Mouse (Mus musculus) heart, embryonic 10.5 days (tissue): Measurements from ENCODE around the gene Gm21973. TPM values are rescaled to one million over a fixed set of nuclear protein-coding genes. Genes with fewer than 3 reads are reported as not detected.

Experiments used
- DNase-seq: peaks from one replicate; pipeline ENCODE4 v3.0.0-alpha.2; 2017; ENCODE audit warnings: low spot score
- H3K27ac ChIP-seq: fragments of 300-500 bp; sonication (generic); 2 replicates; pipeline ENCODE4 v1.5.1; 2016; ENCODE audit warnings: mild to moderate bottlenecking
- H3K27me3 ChIP-seq: fragments of 300-500 bp; sonication (generic); 2 replicates; pipeline ENCODE4 v1.6.1; 2016; ENCODE audit warnings: mild to moderate bottlenecking; ENCODE audit not compliant: poor library complexity, insufficient read depth, severe bottlenecking
- H3K36me3 ChIP-seq: fragments of 300-500 bp; sonication (generic); 2 replicates; pipeline ENCODE4 v1.6.1; 2016; ENCODE audit warnings: mild to moderate bottlenecking, moderate library complexity
- H3K4me1 ChIP-seq: fragments of 300-500 bp; sonication (generic); 2 replicates; pipeline ENCODE4 v1.6.1; 2016; ENCODE audit warnings: mild to moderate bottlenecking
- H3K4me3 ChIP-seq: fragments of 300-500 bp; sonication (generic); 2 replicates; pipeline ENCODE4 v1.5.1; 2016; ENCODE audit warnings: mild to moderate bottlenecking, moderate library complexity
- H3K9me3 ChIP-seq: fragments of 300-500 bp; sonication (generic); 2 replicates; pipeline ENCODE4 v1.6.1; 2016; ENCODE audit warnings: mild to moderate bottlenecking, moderate library complexity
- WGBS: fragments of 180-500 bp; shearing (Covaris S2); methylation state at CpG from one replicate; pipeline ENCODE4 v1.1.7; 2016; 5-methylcytosine and 5-hydroxymethylcytosine counted together
- polyA plus RNA-seq: library from polyadenylated mRNA; unstranded; fragments of >200 nt; fragmentation: Nextera tagmentation; extraction: Ambion mirVana; gene quantifications from 2 replicates; pipeline ENCODE4 v1.2.1, GENCODE M21; 2016

Gm21973 gene
- polyA plus RNA-seq, 1 experiment from 2014 or later = not detected

GRCm38 (mm10) chr15:10347044-10347443 lies 21.9 kb downstream of the Gm21973 start:
- no peak overlapping the region for H3K27ac ChIP-seq
- DNase-seq = no peak
- H3K27me3 ChIP-seq = no peaks in the 10 kb centered on the region
- H3K4me3 ChIP-seq = no peak overlapping the region
- 86% methylated on average over 6 of the region's 6 CpGs for WGBS
- no peaks in the 10 kb centered on the region for H3K36me3 ChIP-seq
- no peaks in the 10 kb centered on the region for H3K9me3 ChIP-seq
- no peaks in the 10 kb centered on the region for H3K4me1 ChIP-seq

- Histone ChIP-seq H3K4me3 (no peak within 1 kb of the TSS), H3K4me1 (no peaks in the 10 kb centered on the region), H3K9me3 (no peaks in the 10 kb centered on the region), H3K36me3 (no peaks in the 10 kb centered on the region), H3K27me3 (no peaks in the 10 kb centered on the region), H3K27ac (no peak within 1 kb of the TSS)
- DNase-seq = no peak
- WGBS = 70% methylated on average over 9 of the region's 9 CpGs
Observed at GRCm38 (mm10) chr15:10358039-10358948, 33.1 kb downstream of the Gm21973 start, which contains the start of gene Agxt2. Gene Agxt2 (plus strand): TSS chr15:10358532.

- H3K27ac ChIP-seq = no peak overlapping the region
- whole genome bisulfite sequencing = 83% methylated on average over 2 of the region's 2 CpGs
- H3K9me3 ChIP-seq = no peaks in the 10 kb centered on the region
- no peaks in the 10 kb centered on the region for H3K27me3 ChIP-seq
- no peak for DNase-seq
- no peaks in the 10 kb centered on the region for H3K4me1 ChIP-seq
- H3K36me3 ChIP-seq = no peaks in the 10 kb centered on the region
- H3K4me3 ChIP-seq = no peak overlapping the region
Observed at GRCm38 (mm10) chr15:10366331-10366730, 41.2 kb downstream of the Gm21973 start.

- no peak overlapping the region for H3K4me3 ChIP-seq
- 27% methylated on average over 3 of the region's 3 CpGs for WGBS
- H3K4me1 ChIP-seq = peaks cover 8% of the 10 kb centered on the region
- no peaks in the 10 kb centered on the region for H3K27me3 ChIP-seq
- no peak for DNase-seq
- no peaks in the 10 kb centered on the region for H3K36me3 ChIP-seq
- no peak overlapping the region for H3K27ac ChIP-seq
- no peaks in the 10 kb centered on the region for H3K9me3 ChIP-seq
Observed at GRCm38 (mm10) chr15:10375404-10375803, 50.2 kb downstream of the Gm21973 start.

GRCm38 (mm10) chr15:10378338-10378959 lies 53.3 kb downstream of the Gm21973 start:
- Histone ChIP-seq H3K4me3 (no peak overlapping the region), H3K27ac (no peak overlapping the region), H3K9me3 (no peaks in the 10 kb centered on the region), H3K4me1 (peaks cover 8% of the 10 kb centered on the region), H3K36me3 (no peaks in the 10 kb centered on the region), H3K27me3 (no peaks in the 10 kb centered on the region)
- DNase-seq = no peak
- 85% methylated on average over 4 of the region's 4 CpGs for WGBS

GRCm38 (mm10) chr15:10379757-10380458 lies 54.7 kb downstream of the Gm21973 start:
- H3K27ac ChIP-seq = no peak overlapping the region
- no peaks in the 10 kb centered on the region for H3K9me3 ChIP-seq
- no peaks in the 10 kb centered on the region for H3K36me3 ChIP-seq
- peaks cover 8% of the 10 kb centered on the region for H3K4me1 ChIP-seq
- DNase-seq = no peak
- WGBS = 85% methylated on average over 3 of the region's 3 CpGs
- H3K27me3 ChIP-seq = no peaks in the 10 kb centered on the region
- H3K4me3 ChIP-seq = no peak overlapping the region

GRCm38 (mm10) chr15:10387263-10387662 lies 62.1 kb downstream of the Gm21973 start:
- H3K27me3 ChIP-seq = 0 out of 2 replicates have a peak, but pooled peaks cover 6% of the 10 kb centered on the region
- no peak overlapping the region for H3K4me3 ChIP-seq
- H3K4me1 ChIP-seq = peaks cover 4% of the 10 kb centered on the region; the same call in 1 of the 2 replicates
- no peaks in the 10 kb centered on the region for H3K9me3 ChIP-seq
- H3K36me3 ChIP-seq = no peaks in the 10 kb centered on the region
- WGBS = 81% methylated on average over 2 of the region's 2 CpGs
- H3K27ac ChIP-seq = no peak overlapping the region
- DNase-seq = no peak

GRCm38 (mm10) chr15:10399795-10400194 lies 74.6 kb downstream of the Gm21973 start:
- H3K4me1 ChIP-seq = no peaks in the 10 kb centered on the region
- H3K9me3 ChIP-seq = no peaks in the 10 kb centered on the region
- H3K4me3 ChIP-seq = no peak overlapping the region
- no peaks in the 10 kb centered on the region for H3K36me3 ChIP-seq
- WGBS = 72% methylated on average over 2 of the region's 2 CpGs
- no peak for DNase-seq
- no peak overlapping the region for H3K27ac ChIP-seq
- no peaks in the 10 kb centered on the region for H3K27me3 ChIP-seq

- no peaks in the 10 kb centered on the region for H3K4me1 ChIP-seq
- no peaks in the 10 kb centered on the region for H3K27me3 ChIP-seq
- 67% methylated on average over 3 of the region's 3 CpGs for WGBS
- no peak overlapping the region for H3K27ac ChIP-seq
- DNase-seq = no peak
- no peaks in the 10 kb centered on the region for H3K36me3 ChIP-seq
- no peaks in the 10 kb centered on the region for H3K9me3 ChIP-seq
- no peak overlapping the region for H3K4me3 ChIP-seq
Observed at GRCm38 (mm10) chr15:10400415-10400814, 75.2 kb downstream of the Gm21973 start.

GRCm38 (mm10) chr15:10409842-10410241 lies 84.7 kb downstream of the Gm21973 start:
- no peak overlapping the region for H3K27ac ChIP-seq
- no peaks in the 10 kb centered on the region for H3K4me1 ChIP-seq
- H3K9me3 ChIP-seq = no peaks in the 10 kb centered on the region
- H3K36me3 ChIP-seq = no peaks in the 10 kb centered on the region
- no peak overlapping the region for H3K4me3 ChIP-seq
- 72% methylated on average over 3 of the region's 3 CpGs for WGBS
- no peak for DNase-seq
- H3K27me3 ChIP-seq = no peaks in the 10 kb centered on the region

- no peak overlapping the region for H3K4me3 ChIP-seq
- H3K27ac ChIP-seq = no peak overlapping the region
- DNase-seq = no peak
- no peaks in the 10 kb centered on the region for H3K4me1 ChIP-seq
- H3K9me3 ChIP-seq = no peaks in the 10 kb centered on the region
- 78% methylated on average over 2 of the region's 2 CpGs for WGBS
- H3K27me3 ChIP-seq = no peaks in the 10 kb centered on the region
- no peaks in the 10 kb centered on the region for H3K36me3 ChIP-seq
Observed at GRCm38 (mm10) chr15:10410881-10411280, 85.7 kb downstream of the Gm21973 start.

- no peak overlapping the region for H3K27ac ChIP-seq
- no peaks in the 10 kb centered on the region for H3K36me3 ChIP-seq
- no peaks in the 10 kb centered on the region for H3K9me3 ChIP-seq
- H3K27me3 ChIP-seq = no peaks in the 10 kb centered on the region
- H3K4me1 ChIP-seq = no peaks in the 10 kb centered on the region
- H3K4me3 ChIP-seq = no peak overlapping the region
- WGBS = 88% methylated on average over 6 of the region's 6 CpGs
- DNase-seq = no peak
Observed at GRCm38 (mm10) chr15:10413656-10414055, 88.5 kb downstream of the Gm21973 start.
